Mouse (Mus musculus): Measurements from ENCODE around the gene Abcg4. TPM values are rescaled to one million over a fixed set of nuclear protein-coding genes. Genes with fewer than 3 reads are reported as not detected.
"Not testable (repeated sequence)": the region's sequence is repeated elsewhere in the genome, so short reads cannot be mapped to it uniquely, and the experiment has no call there.

The Abcg4 gene
- 39.1 and 43.4 TPM in 2 replicates for total RNA-seq (2021)
- long read RNA-seq, partial matches to known transcripts, result 1 of 8 reads
- long read RNA-seq, other reads (novel, unspliced or antisense), result 4 of 8 reads

- peak; percentile 61 for DNase-seq
These were observed at the start of gene Abcg4 for GRCm38 (mm10) chr9:44288076-44288958. Abcg4 (minus strand) TSS chr9:44288615.

GRCm38 (mm10) chr9:44337436-44338169 lies 49.2 kb upstream of the Abcg4 start:
- no peak for DNase-seq

DNA sequence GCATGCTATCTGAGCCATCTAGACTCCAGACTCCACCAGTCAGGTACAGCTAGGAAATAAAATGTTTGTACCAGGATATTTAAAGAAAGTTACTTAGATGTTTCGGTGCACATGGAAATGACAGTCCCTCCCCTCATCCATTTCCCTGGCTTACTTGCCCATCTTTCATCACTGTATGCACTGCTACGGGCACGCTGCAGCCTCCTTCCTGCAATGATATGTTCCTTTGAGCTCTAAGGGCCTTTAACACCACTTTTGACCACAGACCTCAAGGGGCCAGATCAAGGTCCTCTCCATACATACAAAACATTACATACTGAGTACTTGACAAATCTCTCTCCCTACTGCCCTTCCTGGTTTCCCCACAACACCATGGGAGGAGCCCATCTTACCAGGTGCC lies 48.5 kb upstream of the Abcg4 start:
- DNase-seq, result no peak

DNA sequence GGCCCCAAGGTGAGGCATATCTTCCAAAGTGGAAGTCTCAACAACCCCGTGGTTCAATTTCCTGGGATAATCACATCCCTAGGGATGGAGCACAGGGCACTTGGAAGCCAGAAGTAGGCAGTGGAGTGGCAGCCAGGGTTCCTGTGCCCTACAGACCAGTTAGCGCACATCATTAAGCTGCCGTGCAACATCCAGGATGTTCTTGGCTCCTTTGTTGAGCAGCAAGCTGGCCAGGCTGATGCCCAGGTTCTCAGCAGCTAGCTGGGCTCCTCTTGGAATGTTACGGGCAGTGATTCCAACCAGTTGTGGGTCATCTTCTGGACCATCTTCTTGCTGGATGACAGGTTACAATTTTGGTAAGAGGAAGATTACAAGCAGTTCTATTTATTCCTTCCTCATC lies 48.1 kb upstream of the Abcg4 start:
- DNase-seq, result not testable (repeated sequence)

DNA sequence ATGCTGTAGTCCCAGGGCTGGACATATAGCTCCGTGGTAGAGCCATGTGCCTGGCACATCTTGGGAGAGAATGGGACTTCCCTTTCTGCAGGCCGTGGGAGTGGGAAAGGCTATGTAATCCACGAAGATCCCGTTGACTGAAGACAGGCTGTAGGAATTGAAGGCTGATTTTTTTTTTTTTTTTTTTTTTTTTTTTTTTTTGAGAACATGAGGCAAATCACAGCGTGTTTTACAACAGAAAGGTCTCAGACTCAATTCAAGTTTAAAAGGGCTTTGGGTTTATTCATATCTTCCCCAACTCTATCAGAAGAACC lies 47.6 kb upstream of the Abcg4 start:
- no peak for DNase-seq

- DNase-seq, result peak; percentile 45
These were observed 47.1 kb upstream of the Abcg4 start for GRCm38 (mm10) chr9:44335331-44336092.

GRCm38 (mm10) chr9:44334396-44335330 lies 46.2 kb upstream of the Abcg4 start, which contains the start of gene H2afx:
H2afx (plus strand) TSS chr9:44334694.
- peak; percentile 94 for DNase-seq

DNA sequence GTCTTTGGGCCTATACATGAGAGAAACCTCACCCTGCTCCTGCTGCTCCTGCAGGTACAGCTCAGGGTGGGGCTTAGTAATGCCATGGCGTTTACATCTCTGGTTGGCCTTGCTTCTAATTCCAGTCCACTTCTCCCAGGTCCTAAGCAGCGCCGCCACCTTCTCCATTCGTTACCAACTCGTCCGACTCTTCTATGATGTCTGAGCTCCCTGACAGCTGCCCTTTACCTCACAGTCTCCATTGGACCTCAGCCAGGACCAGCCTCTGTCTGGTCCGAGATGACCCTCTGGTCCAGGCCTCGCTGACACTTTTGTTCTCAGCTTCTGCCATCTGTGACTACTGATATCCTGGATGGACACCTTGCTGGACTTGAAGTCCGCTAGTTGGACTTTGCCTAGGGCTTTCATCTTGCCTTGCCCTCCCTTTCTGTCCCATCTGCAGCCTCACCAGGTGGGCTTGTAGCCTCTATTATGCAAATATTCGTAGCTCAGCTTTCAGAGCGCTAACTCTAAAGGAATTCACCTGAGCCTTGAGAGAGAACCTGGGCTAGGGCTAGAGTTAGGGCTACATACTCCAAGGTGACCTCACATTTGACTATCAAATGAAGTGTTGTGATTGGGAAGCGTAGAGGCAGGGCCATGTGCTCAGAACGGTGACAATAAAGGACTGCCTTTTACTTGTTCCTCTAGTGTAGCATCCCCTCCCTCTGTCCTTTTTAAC lies 44.7 kb upstream of the Abcg4 start:
- DNase-seq, result no peak

GRCm38 (mm10) chr9:44330736-44331135 lies 42.3 kb upstream of the Abcg4 start:
- DNase-seq, result no peak

DNA sequence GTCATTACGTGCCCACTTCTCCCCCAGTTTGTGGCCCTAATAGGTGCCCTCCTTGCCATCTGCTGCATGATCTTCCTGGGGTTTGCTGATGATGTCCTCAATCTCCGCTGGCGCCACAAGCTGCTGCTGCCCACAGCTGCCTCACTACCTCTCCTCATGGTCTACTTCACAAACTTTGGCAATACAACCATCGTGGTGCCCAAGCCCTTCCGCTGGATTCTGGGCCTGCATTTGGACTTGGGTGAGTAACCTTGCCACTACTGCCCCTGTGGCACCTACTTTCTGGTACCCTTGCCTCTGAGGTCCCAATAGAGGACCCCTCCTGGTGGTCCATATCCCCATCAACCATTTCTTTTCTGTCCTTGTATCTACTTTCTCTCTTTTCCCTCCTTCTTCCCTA lies 39.5 kb upstream of the Abcg4 start:
- no peak for DNase-seq

- no peak for DNase-seq
These were observed 38.8 kb upstream of the Abcg4 start for GRCm38 (mm10) chr9:44327064-44327711.

DNA sequence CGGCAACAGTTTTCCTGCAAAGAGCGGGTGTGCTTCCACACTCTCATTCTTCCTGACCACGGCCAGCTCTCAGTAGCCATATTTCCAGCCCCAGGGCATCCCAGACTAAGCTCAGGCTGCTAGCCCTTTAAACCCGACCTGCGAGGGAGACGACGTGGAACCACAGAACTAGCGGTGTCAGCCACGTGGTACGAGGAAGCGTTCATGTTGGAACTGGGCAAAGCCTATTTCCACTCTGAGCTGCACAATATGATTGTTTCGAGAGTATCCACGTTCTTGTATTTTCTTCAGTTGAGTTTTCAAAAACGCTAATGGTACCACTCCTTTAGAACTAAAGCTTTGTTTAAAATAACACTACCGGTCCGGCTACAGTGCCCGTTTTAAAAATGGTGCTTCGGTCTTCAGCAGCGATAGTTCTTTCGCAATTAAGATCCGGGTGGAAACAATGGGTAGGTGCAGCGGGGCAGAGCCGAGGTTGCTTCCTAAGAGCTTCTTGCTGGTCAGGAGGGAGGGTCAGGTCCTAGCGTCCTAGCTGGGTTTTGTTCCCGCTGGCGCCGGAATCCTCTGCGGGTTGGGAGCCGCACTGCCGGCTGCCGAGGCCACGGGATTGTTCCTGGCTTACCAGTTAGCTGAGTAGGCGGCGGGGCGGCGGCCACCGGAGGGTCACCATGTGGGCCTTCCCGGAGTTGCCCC lies 38.1 kb upstream of the Abcg4 start:
- peak; percentile 79 for DNase-seq

DNA sequence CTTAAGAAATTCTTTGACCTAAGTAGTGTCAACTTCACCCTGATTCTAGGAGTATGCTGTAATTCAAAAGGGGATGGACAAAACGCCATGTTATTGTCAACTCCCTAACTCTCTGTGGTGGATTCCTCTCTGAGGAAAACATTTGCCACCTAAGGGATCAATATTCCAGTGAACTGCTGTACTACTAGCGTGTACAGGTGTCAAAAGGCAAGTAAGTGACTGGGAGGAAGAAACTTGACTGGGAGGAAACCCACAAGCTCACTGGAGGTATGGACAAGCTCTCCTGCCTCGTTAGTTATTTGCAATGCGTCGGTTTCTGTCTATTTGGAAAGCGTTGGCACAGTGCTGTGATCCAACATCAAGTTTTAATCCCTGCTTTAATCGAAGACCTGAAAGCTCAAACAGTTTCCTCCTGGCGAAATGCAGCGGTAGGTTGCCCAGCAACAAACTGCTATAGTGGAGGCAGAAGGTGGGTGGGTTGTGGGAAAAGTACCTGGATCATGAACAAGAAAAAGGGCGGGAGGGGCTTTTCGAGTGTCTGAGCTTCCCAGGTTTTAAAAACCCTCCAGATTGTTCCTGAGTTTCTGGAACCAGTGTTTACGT lies 37.5 kb upstream of the Abcg4 start, which contains the start of gene Dpagt1:
TSS of gene Dpagt1 (plus strand) at position 252 of the 603 bp plus-strand sequence.
- DNase-seq, result no peak

DNA sequence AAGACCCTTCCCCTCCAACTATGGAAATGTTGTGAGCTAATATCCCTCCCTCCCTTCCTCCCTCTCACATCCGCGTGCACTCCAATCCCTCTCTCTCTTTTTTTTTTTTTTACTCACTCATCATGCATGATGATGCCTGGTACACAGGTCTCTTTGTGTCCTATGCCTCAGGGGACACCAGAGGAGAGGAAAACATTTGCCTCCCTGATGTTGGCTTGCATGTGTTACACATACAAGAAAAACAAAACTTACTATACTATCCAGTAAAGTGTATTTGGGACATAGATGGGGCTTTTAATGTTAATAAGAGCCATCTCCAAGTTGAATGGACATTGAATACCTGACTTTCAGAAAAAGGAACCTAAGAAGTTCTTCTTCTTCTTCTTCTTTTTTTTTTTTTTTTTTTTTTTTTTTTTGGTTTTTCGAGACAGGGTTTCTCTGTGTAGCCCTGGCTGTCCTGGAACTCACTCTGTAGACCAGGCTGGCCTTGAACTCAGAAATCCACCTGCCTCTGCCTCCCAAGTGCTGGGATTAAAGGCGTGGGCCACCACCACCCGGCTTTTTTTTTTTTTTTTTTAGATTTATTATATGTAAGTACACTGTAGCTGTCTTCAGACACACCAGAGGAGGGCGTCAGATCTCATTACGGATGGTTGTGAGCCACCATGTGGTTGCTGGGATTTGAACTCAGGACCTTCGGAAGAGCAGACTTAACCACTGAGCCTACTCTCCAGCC lies 36.8 kb upstream of the Abcg4 start:
- not testable (repeated sequence) for DNase-seq

- DNase-seq, result no peak
These were observed 35.7 kb upstream of the Abcg4 start for GRCm38 (mm10) chr9:44324147-44324546.

DNA sequence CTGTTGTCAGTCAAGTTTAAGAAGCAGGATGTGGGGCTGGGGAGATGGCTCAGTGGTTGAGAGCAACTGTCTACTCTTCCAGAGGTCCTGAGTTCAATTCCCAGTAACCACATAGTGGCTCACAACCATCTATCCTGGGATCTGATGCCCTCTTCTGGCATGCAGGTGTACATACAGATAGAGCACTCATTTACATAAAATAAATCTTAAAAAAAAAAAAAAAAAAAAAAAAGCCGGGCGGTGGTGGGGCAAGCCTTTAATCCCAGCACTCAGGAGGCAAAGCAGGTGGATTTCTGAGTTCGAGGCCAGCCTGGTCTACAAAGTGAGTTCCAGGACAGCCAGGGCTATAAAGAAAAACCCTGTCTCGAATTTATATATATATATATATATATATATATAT lies 35.2 kb upstream of the Abcg4 start:
- not testable (repeated sequence) for DNase-seq

GRCm38 (mm10) chr9:44320799-44321133 lies 32.4 kb upstream of the Abcg4 start:
- no peak for DNase-seq
